ENCODE assay signal across 10 mouse cellular contexts in the genomic region with DNA sequence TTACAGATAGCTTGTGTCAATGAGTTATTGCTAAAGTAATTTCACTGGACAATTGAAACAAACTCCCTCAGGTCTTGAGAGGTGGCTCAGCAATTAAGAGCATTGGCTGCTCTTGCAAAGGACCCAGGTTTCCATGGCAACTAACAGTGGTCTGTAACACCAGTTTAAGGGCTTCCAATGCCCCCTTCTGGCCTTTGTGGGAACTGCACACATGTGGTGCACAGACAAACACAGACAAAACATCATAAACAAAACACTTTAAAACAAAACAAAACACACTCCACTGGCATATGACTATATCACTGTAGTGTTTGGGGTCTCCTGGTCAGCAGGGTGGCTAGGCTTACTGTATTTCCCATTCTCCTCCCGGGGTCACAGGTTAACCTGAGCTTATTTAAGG. TPM values are rescaled to one million over a fixed set of nuclear protein-coding genes. Genes with fewer than 3 reads are reported as not detected.
DNase-seq lines count a peak whose midpoint lies in the region; ATAC-seq and TF ChIP-seq lines count a peak whose summit lies in the region.
"Had no signal": no experiment of that assay in that cellular context is flagged by ENCODE, and none has a peak within 500 bp of the region (broad histone marks: within the 10 kb centered on the region; RNA-seq: fewer than 3 reads in every experiment).

No protein-coding gene starts in this region.

- H3K4me2 ChIP-seq in liver, embryonic 12.5 days: no peak overlapping the region
- H3K4me2 ChIP-seq in liver, postnatal 0 days (ENCODE audit: low read depth, low read length): no peak overlapping the region
- H3K4me2 ChIP-seq: embryonic facial prominence, embryonic 12.5 days had no signal

- H3K4me3 ChIP-seq in liver, embryonic 12.5 days: no peak overlapping the region
- H3K4me3 ChIP-seq in MEL (ENCODE audit: control insufficient read depth in 1 of 2, insufficient read depth in 1 of 2, low read depth in 2 of 2, low read length in 2 of 2): no peak overlapping the region
- no peak overlapping the region for H3K4me3 ChIP-seq in liver, postnatal 0 days (ENCODE audit: low read depth, low read length)
- H3K4me3 ChIP-seq: embryonic facial prominence, embryonic 12.5 days had no signal

- TF ChIP-seq POLR2A in MEL (IDR thresholded peaks at IDR 0.05; ENCODE audit: control insufficient read depth in 1 of 2, insufficient read depth in 1 of 2, low read depth in 1 of 2, low read length in 2 of 2, poor library complexity in 1 of 2): no peak

- peak; percentile 58 for TF ChIP-seq RAD21 in MEL (IDR thresholded peaks at IDR 0.05; ENCODE audit: low read depth, low read length)

- peak; percentile 48 to 66 (median 64) for TF ChIP-seq CTCF in MEL (IDR thresholded peaks at IDR 0.05 in 2 of 3, conservative IDR thresholded peaks at IDR 0.05 in 1 of 3; ENCODE audit: control insufficient read depth in 1 of 3, insufficient read depth in 1 of 3, low read depth in 2 of 3, low read length in 3 of 3, poor library complexity in 1 of 3, severe bottlenecking in 1 of 3)
- TF ChIP-seq CTCF in liver, postnatal 0 days (IDR thresholded peaks at IDR 0.05; ENCODE audit: low read depth): peak; percentile 65

- DNase-seq in cerebellum, postnatal 10 days: peak; percentile 64 to 79
- DNase-seq in cerebellum, postnatal 25 days: no peak
- DNase-seq in liver (peak; percentile 70), MEL (ENCODE audit: low read depth, low spot score) (peak; percentile 74)
- peak; percentile 62 for DNase-seq in liver, postnatal 0 days
- no peak for DNase-seq in gastrocnemius, postnatal 25 days
- no peak for DNase-seq in adrenal gland, postnatal 4 days (ENCODE audit: low spot score in 2 of 2)

- no peak for ATAC-seq in liver, embryonic 12.5 days
- no peak for ATAC-seq in liver, postnatal 0 days

- no peak overlapping the region for H3K27ac ChIP-seq in liver, embryonic 12.5 days
- H3K27ac ChIP-seq in MEL (ENCODE audit: control insufficient read depth, low read depth, low read length): no peak overlapping the region
- no peak overlapping the region for H3K27ac ChIP-seq in liver, postnatal 0 days (ENCODE audit: low read depth)
- H3K27ac ChIP-seq: embryonic facial prominence, embryonic 12.5 days had no signal

- H3K9ac ChIP-seq in liver, embryonic 12.5 days: no peak overlapping the region
- H3K9ac ChIP-seq in MEL (ENCODE audit: control insufficient read depth, low read depth, low read length, poor library complexity, severe bottlenecking): no peak overlapping the region
- H3K9ac ChIP-seq in liver, postnatal 0 days (replicated peaks): no peak overlapping the region
- H3K9ac ChIP-seq: embryonic facial prominence, embryonic 12.5 days had no signal

- peaks cover 5% of the 10 kb centered on the region for H3K27me3 ChIP-seq in liver, embryonic 12.5 days (replicated peaks)
- H3K27me3 ChIP-seq in MEL (ENCODE audit: control insufficient read depth in 1 of 2, insufficient read depth in 2 of 2, low read length in 2 of 2): peaks cover 2% of the 10 kb centered on the region in 2 experiments; a peak in 2 of 4 replicates
- H3K27me3 ChIP-seq in liver, postnatal 0 days (ENCODE audit: insufficient read depth, low read length): no peaks in the 10 kb centered on the region
- H3K27me3 ChIP-seq: embryonic facial prominence, embryonic 12.5 days had no signal

- WGBS in liver, embryonic 12.5 days (ENCODE audit: insufficient replicate concordance): 71% methylated on average over 1 of the region's 1 CpGs
- 81% methylated on average over 1 of the region's 1 CpGs for WGBS in liver, postnatal 0 days (ENCODE audit: insufficient replicate concordance)

- TF ChIP-seq EP300 in MEL (IDR thresholded peaks at IDR 0.05; ENCODE audit: low read depth in 1 of 2, low read length in 2 of 2): no peak
- no peak for TF ChIP-seq EP300 in liver, postnatal 0 days (IDR thresholded peaks at IDR 0.05; ENCODE audit: low read depth)

- H3K79me2 ChIP-seq in MEL (ENCODE audit: control insufficient read depth, insufficient read depth, low read length, poor library complexity): no peaks in the 10 kb centered on the region

- H3K9me3 ChIP-seq in liver, embryonic 12.5 days (replicated peaks): no peaks in the 10 kb centered on the region; the same call in 1 of the 2 replicates
- no peaks in the 10 kb centered on the region for H3K9me3 ChIP-seq in MEL (replicated peaks; ENCODE audit: insufficient read depth, low read length)
- no peaks in the 10 kb centered on the region; the same call in 1 of the 2 replicates for H3K9me3 ChIP-seq in liver, postnatal 0 days (ENCODE audit: low read length)
- H3K9me3 ChIP-seq: embryonic facial prominence, embryonic 12.5 days had no signal

- H3K4me1 ChIP-seq in liver, embryonic 12.5 days: peaks cover 7% of the 10 kb centered on the region; the same call in 1 of the 2 replicates
- no peaks in the 10 kb centered on the region for H3K4me1 ChIP-seq in MEL (ENCODE audit: control insufficient read depth in 1 of 2, insufficient read depth in 2 of 2, low read length in 2 of 2)
- H3K4me1 ChIP-seq in liver, postnatal 0 days (ENCODE audit: insufficient read depth): no peaks in the 10 kb centered on the region
- H3K4me1 ChIP-seq: embryonic facial prominence, embryonic 12.5 days had no signal

- no peaks in the 10 kb centered on the region for H3K36me3 ChIP-seq in liver, embryonic 12.5 days
- no peaks in the 10 kb centered on the region for H3K36me3 ChIP-seq in MEL (ENCODE audit: control insufficient read depth in 1 of 2, insufficient read depth in 2 of 2, low read length in 2 of 2)
- H3K36me3 ChIP-seq in liver, postnatal 0 days (replicated peaks; ENCODE audit: insufficient read depth, low read length): no peaks in the 10 kb centered on the region
- H3K36me3 ChIP-seq: embryonic facial prominence, embryonic 12.5 days; G1E had no signal

TF ChIP-seq in MEL, 35 proteins besides CTCF, POLR2A, EP300 and RAD21:
- TF ChIP-seq NRF1 (IDR thresholded peaks at IDR 0.05; ENCODE audit: insufficient read depth, low read depth, low read length, poor library complexity, severe bottlenecking): no peak
- TF ChIP-seq SMC3 (IDR thresholded peaks at IDR 0.05; ENCODE audit: low read depth, low read length): peak; percentile 42

RNA-seq across cellular contexts. Expression of a gene that starts 4.2 kb away (rescaled TPM):
- polyA plus RNA-seq in liver, embryonic 12.5 days (2016; fragmentation: Nextera tagmentation; extraction: Ambion mirVana): not detected in 2 replicates
- total RNA-seq in MEL (2012; rRNA removed): not detected in 2 replicates
- under 1 TPM in 1 of 2 experiments, not detected in 1; 0.17 TPM for polyA plus RNA-seq in MEL (2012; ENCODE audit: insufficient read depth in 1 of 2, insufficient read length in 2 of 2, low read depth in 1 of 2, low replicate concordance in 2 of 2, missing spikeins in 1 of 2)
- polyA plus RNA-seq in liver, postnatal 0 days (2015; fragmentation: Nextera tagmentation; extraction: Ambion mirVana): not detected in 2 replicates
- not detected for total RNA-seq in gastrocnemius, postnatal 25 days (2021)
- not detected for total RNA-seq in adrenal gland, postnatal 4 days (2021)
- total RNA-seq: G1E had no signal
- polyA plus RNA-seq: embryonic facial prominence, embryonic 12.5 days; G1E had no signal

RNA-seq across cellular contexts. Expression of a gene that starts 16.9 kb away (rescaled TPM):
- 29.6 and 37.1 TPM in 2 replicates for polyA plus RNA-seq in liver, embryonic 12.5 days (2016; fragmentation: Nextera tagmentation; extraction: Ambion mirVana)
- 214 and 237 TPM in 2 replicates for total RNA-seq in MEL (2012; rRNA removed)
- 100 to 1,000 TPM in 1 of 2 experiments, not detected in 1; 407 TPM for polyA plus RNA-seq in MEL (2012; ENCODE audit: insufficient read depth in 1 of 2, insufficient read length in 2 of 2, low read depth in 1 of 2, low replicate concordance in 2 of 2, missing spikeins in 1 of 2)
- 10.0 and 12.1 TPM in 2 replicates for polyA plus RNA-seq in liver, postnatal 0 days (2015; fragmentation: Nextera tagmentation; extraction: Ambion mirVana)
- total RNA-seq in gastrocnemius, postnatal 25 days (2021): 10 to 100 TPM; 64.6 to 69.4 TPM
- total RNA-seq in adrenal gland, postnatal 4 days (2021): 100 to 1,000 TPM; 216 to 223 TPM

RNA-seq across cellular contexts. Expression of a gene that starts 17.2 kb away (rescaled TPM):
- polyA plus RNA-seq in liver, embryonic 12.5 days (2016; fragmentation: Nextera tagmentation; extraction: Ambion mirVana): 0.29 and 0.36 TPM in 2 replicates
- not detected in 2 replicates for total RNA-seq in MEL (2012; rRNA removed)
- polyA plus RNA-seq in MEL (2012; ENCODE audit: insufficient read depth in 1 of 2, insufficient read length in 2 of 2, low read depth in 1 of 2, low replicate concordance in 2 of 2, missing spikeins in 1 of 2): not detected
- 0.31 TPM in 1 of 2 replicates, not detected in the other for polyA plus RNA-seq in liver, postnatal 0 days (2015; fragmentation: Nextera tagmentation; extraction: Ambion mirVana)
- total RNA-seq in gastrocnemius, postnatal 25 days (2021): not detected
- not detected for total RNA-seq in adrenal gland, postnatal 4 days (2021)
- total RNA-seq: G1E had no signal

Comparison
In these comparisons a context has a peak if more than half of its experiments do, and no peak if none do; other contexts are left out.
1. DNase-seq: peak in cerebellum, postnatal 10 days (2 of 2), liver (single experiment), MEL (single experiment) and liver, postnatal 0 days (single experiment); none in cerebellum, postnatal 25 days (0 of 2), gastrocnemius, postnatal 25 days (single experiment) and adrenal gland, postnatal 4 days (0 of 2).